Mouse (Mus musculus) spleen, adult 2 months (tissue): ENCODE data around the gene Commd1.

Experiments used
- CTCF ChIP-seq: fragments of 200-500 bp; IDR thresholded peaks from 2 replicates; pipeline ENCODE4 v1.5.1; 2011; ENCODE audit warnings: mild to moderate bottlenecking, inconsistent platforms; ENCODE audit not compliant: insufficient read depth, insufficient read length, insufficient replicate concordance; ENCODE audit errors: extremely low read depth
- POLR2A ChIP-seq: fragments of 200-500 bp; IDR thresholded peaks from 2 replicates; pipeline ENCODE4 v1.6.1; 2011; ENCODE audit warnings: low read depth, low read length, inconsistent platforms

GRCm38 (mm10) chr11:22952668-22953067 is 29.5 kb downstream of the Commd1 start:
- no peak for TF ChIP-seq POLR2A
- no peak for TF ChIP-seq CTCF
